ENCODE assay signal across 14 mouse cellular contexts in the genomic region with DNA sequence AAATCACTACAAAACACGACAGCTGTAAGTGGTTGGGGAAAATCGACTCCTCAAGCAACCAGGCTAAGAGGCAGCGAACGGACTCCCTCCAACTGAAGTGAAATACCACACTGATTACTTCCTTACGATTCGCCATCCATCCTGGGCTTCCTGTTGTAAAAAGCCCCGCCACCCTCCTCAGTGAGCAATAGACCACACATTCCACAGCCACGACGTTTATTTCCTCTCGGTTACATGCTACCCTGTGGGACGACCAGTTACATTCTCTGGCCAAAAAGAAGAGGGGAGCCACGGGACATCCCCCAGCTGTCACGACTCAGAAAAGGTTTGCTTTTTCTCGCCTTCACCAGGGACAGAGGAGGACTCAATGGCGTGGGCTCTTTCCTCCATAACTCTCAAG. TPM values are rescaled to one million over a fixed set of nuclear protein-coding genes. Genes with fewer than 3 reads are reported as not detected.
DNase-seq lines count a peak whose midpoint lies in the region; ATAC-seq and TF ChIP-seq lines count a peak whose summit lies in the region.
"Had no signal": no experiment of that assay in that cellular context is flagged by ENCODE, and none has a peak within 500 bp of the region (broad histone marks: within the 10 kb centered on the region; RNA-seq: fewer than 3 reads in every experiment).

No protein-coding gene starts in this region.

- no peak for TF ChIP-seq CTCF in stomach, postnatal 0 days (IDR thresholded peaks at IDR 0.05; ENCODE audit: low read depth)

- H3K9ac ChIP-seq in hindbrain, embryonic 16.5 days (ENCODE audit: low read depth, low read length) = no peak overlapping the region
- no peak overlapping the region for H3K9ac ChIP-seq in stomach, embryonic 14.5 days (replicated peaks; ENCODE audit: low read depth, low read length)
- no peak overlapping the region for H3K9ac ChIP-seq in stomach, postnatal 0 days (ENCODE audit: low read length)

- no peaks in the 10 kb centered on the region for H3K4me1 ChIP-seq in hindbrain, embryonic 10.5 days (replicated peaks)
- no peaks in the 10 kb centered on the region for H3K4me1 ChIP-seq in hindbrain, embryonic 16.5 days (ENCODE audit: control insufficient read depth, insufficient read depth, low read depth, low read length)
- H3K4me1 ChIP-seq in stomach, embryonic 14.5 days (ENCODE audit: control insufficient read depth, insufficient read depth, low read length) = no peaks in the 10 kb centered on the region
- H3K4me1 ChIP-seq in stomach, postnatal 0 days (replicated peaks; ENCODE audit: control insufficient read depth, insufficient read depth) = no peaks in the 10 kb centered on the region

- 56% methylated on average over 15 of the region's 15 CpGs for WGBS in hindbrain, embryonic 10.5 days
- 56% methylated on average over 15 of the region's 15 CpGs for WGBS in hindbrain, embryonic 16.5 days
- 28% methylated on average over 15 of the region's 15 CpGs for WGBS in stomach, embryonic 14.5 days
- 39% methylated on average over 15 of the region's 15 CpGs for WGBS in stomach, postnatal 0 days

- no peak overlapping the region for H3K4me3 ChIP-seq in hindbrain, embryonic 10.5 days
- H3K4me3 ChIP-seq in hindbrain, embryonic 16.5 days (ENCODE audit: low read length) = no peak overlapping the region
- H3K4me3 ChIP-seq in stomach, embryonic 14.5 days (ENCODE audit: low read depth, low read length) = no peak overlapping the region
- H3K4me3 ChIP-seq in stomach, postnatal 0 days (ENCODE audit: low read depth, low read length) = no peak overlapping the region
- H3K4me3 ChIP-seq: megakaryocyte, embryonic 14.5 days had no signal

- H3K4me2 ChIP-seq in hindbrain, embryonic 16.5 days (ENCODE audit: low read length) = no peak overlapping the region
- H3K4me2 ChIP-seq in stomach, embryonic 14.5 days (replicated peaks; ENCODE audit: low read depth, low read length) = no peak overlapping the region
- H3K4me2 ChIP-seq in stomach, postnatal 0 days (replicated peaks; ENCODE audit: low read depth) = no peak overlapping the region

- H3K27ac ChIP-seq in hindbrain, embryonic 10.5 days = 0 out of 2 replicates have a peak overlapping the region, but pooled peaks have one; percentile 8
- H3K27ac ChIP-seq in hindbrain, embryonic 16.5 days (ENCODE audit: low read depth, low read length) = no peak overlapping the region
- H3K27ac ChIP-seq in stomach, embryonic 14.5 days (ENCODE audit: low read length) = peak overlapping the region; percentile 49
- H3K27ac ChIP-seq in stomach, postnatal 0 days (replicated peaks) = no peak overlapping the region

- no peaks in the 10 kb centered on the region for H3K9me3 ChIP-seq in hindbrain, embryonic 10.5 days
- H3K9me3 ChIP-seq in hindbrain, embryonic 16.5 days (ENCODE audit: control insufficient read depth, low read length) = no peaks in the 10 kb centered on the region
- H3K9me3 ChIP-seq in stomach, embryonic 14.5 days (ENCODE audit: control insufficient read depth, low read depth, low read length) = no peaks in the 10 kb centered on the region
- no peaks in the 10 kb centered on the region for H3K9me3 ChIP-seq in stomach, postnatal 0 days (ENCODE audit: control insufficient read depth, low read length)
- H3K9me3 ChIP-seq: megakaryocyte, embryonic 14.5 days had no signal

- H3K27me3 ChIP-seq in hindbrain, embryonic 10.5 days (ENCODE audit: insufficient read depth, poor library complexity, severe bottlenecking) = no peaks in the 10 kb centered on the region
- H3K27me3 ChIP-seq in hindbrain, embryonic 16.5 days (replicated peaks; ENCODE audit: control insufficient read depth, insufficient read depth, low read length) = no peaks in the 10 kb centered on the region
- no peaks in the 10 kb centered on the region for H3K27me3 ChIP-seq in stomach, embryonic 14.5 days (ENCODE audit: control insufficient read depth, insufficient read depth, low read length)
- H3K27me3 ChIP-seq in stomach, postnatal 0 days (ENCODE audit: control insufficient read depth, insufficient read depth, low read length) = no peaks in the 10 kb centered on the region
- no peaks in the 10 kb centered on the region for H3K27me3 ChIP-seq in splenic B cell, adult 2 months (ENCODE audit: control insufficient read depth, insufficient read depth, low read length, poor library complexity, severe bottlenecking)
- H3K27me3 ChIP-seq: megakaryocyte, embryonic 14.5 days had no signal

- H3K36me3 ChIP-seq in hindbrain, embryonic 10.5 days = no peaks in the 10 kb centered on the region
- no peaks in the 10 kb centered on the region for H3K36me3 ChIP-seq in hindbrain, embryonic 16.5 days (ENCODE audit: control insufficient read depth, insufficient read depth, low read length)
- no peaks in the 10 kb centered on the region for H3K36me3 ChIP-seq in stomach, embryonic 14.5 days (ENCODE audit: control insufficient read depth, insufficient read depth, low read length)
- H3K36me3 ChIP-seq in stomach, postnatal 0 days (ENCODE audit: control insufficient read depth, insufficient read depth, low read length) = no peaks in the 10 kb centered on the region
- H3K36me3 ChIP-seq in splenic B cell, adult 2 months (ENCODE audit: control insufficient read depth, insufficient read depth, low read length, poor library complexity, severe bottlenecking) = no peaks in the 10 kb centered on the region

- TF ChIP-seq EP300 in stomach, postnatal 0 days (optimal IDR thresholded peaks at IDR 0.05) = no peak

- no peak for DNase-seq in hindbrain, embryonic 10.5 days (ENCODE audit: low spot score)
- no peak for DNase-seq in stomach, postnatal 0 days (ENCODE audit: low spot score)
- peak; percentile 29 for DNase-seq in splenic B cell, adult 2 months (ENCODE audit: low read depth, low spot score)
- DNase-seq in left cerebral cortex, adult 18-20 months (ENCODE audit: low spot score in 2 of 2) = no peak
- DNase-seq in thymus, adult 18-20 months = no peak
- DNase-seq: adrenal gland, postnatal 10 days; cerebellum, adult 2 months; layer of hippocampus, adult 9-11 months had no signal

- ATAC-seq in hindbrain, embryonic 16.5 days = no peak
- ATAC-seq in stomach, embryonic 14.5 days (ENCODE audit: insufficient number of reproducible peaks, insufficient read depth, low FRiP score, low read depth) = no peak
- no peak for ATAC-seq in stomach, postnatal 0 days (ENCODE audit: low FRiP score, low TSS enrichment)
- ATAC-seq in granulocyte monocyte progenitor cell, adult 5-6 weeks (replicated peaks; ENCODE audit: poor library complexity, severe bottlenecking) = peak; percentile 81
- ATAC-seq: forebrain, embryonic 14.5 days had no signal

RNA-seq across cellular contexts. Expression of a gene that starts 20.9 kb away (rescaled TPM):
- 22.4 and 23.6 TPM in 2 replicates for polyA plus RNA-seq in hindbrain, embryonic 10.5 days (2016; fragmentation: Nextera tagmentation; extraction: Ambion mirVana)
- polyA plus RNA-seq in hindbrain, embryonic 16.5 days (2015; fragmentation: Nextera tagmentation; extraction: Ambion mirVana) = 37.0 and 41.3 TPM in 2 replicates
- polyA plus RNA-seq in stomach, embryonic 14.5 days (2014; fragmentation: Nextera tagmentation; extraction: Ambion mirVana) = 13.0 and 14.9 TPM in 2 replicates
- polyA plus RNA-seq in stomach, postnatal 0 days (2015; fragmentation: Nextera tagmentation; extraction: Ambion mirVana) = 3.4 and 4.1 TPM in 2 replicates
- total RNA-seq in granulocyte monocyte progenitor cell, adult 5-6 weeks (2014; fragmentation: Nextera tagmentation) = 4.4 and 4.6 TPM in 2 replicates
- total RNA-seq in granulocyte monocyte progenitor cell, adult 5-6 weeks (2017) = 4.4 and 9.3 TPM in 2 replicates
- total RNA-seq in left cerebral cortex, adult 18-20 months (2021) = 10 to 100 TPM; 75.2 to 78.2 TPM

RNA-seq across cellular contexts. Expression of a gene that starts 44.9 kb away (rescaled TPM):
- 1.6 and 3.8 TPM in 2 replicates for polyA plus RNA-seq in hindbrain, embryonic 10.5 days (2016; fragmentation: Nextera tagmentation; extraction: Ambion mirVana)
- polyA plus RNA-seq in hindbrain, embryonic 16.5 days (2015; fragmentation: Nextera tagmentation; extraction: Ambion mirVana) = 3.9 and 5.3 TPM in 2 replicates
- polyA plus RNA-seq in stomach, embryonic 14.5 days (2014; fragmentation: Nextera tagmentation; extraction: Ambion mirVana) = not detected in 2 replicates
- polyA plus RNA-seq in stomach, postnatal 0 days (2015; fragmentation: Nextera tagmentation; extraction: Ambion mirVana) = 0.99 TPM in 1 of 2 replicates, not detected in the other
- 4.6 TPM in 1 of 2 replicates, not detected in the other for total RNA-seq in granulocyte monocyte progenitor cell, adult 5-6 weeks (2014; fragmentation: Nextera tagmentation)
- total RNA-seq in granulocyte monocyte progenitor cell, adult 5-6 weeks (2017) = 3.8 TPM in 1 of 2 replicates, not detected in the other
- 10 to 100 TPM; 31.6 to 40.1 TPM for total RNA-seq in left cerebral cortex, adult 18-20 months (2021)
- polyA plus RNA-seq: cerebellum, adult 2 months; forebrain, embryonic 14.5 days; spleen, adult 2 months had no signal

Comparison
In these comparisons a context has a peak if more than half of its experiments do, and no peak if none do; other contexts are left out.
1. H3K27ac ChIP-seq: peak in hindbrain, embryonic 10.5 days (single experiment) and stomach, embryonic 14.5 days (single experiment); none in hindbrain, embryonic 16.5 days (single experiment) and stomach, postnatal 0 days (single experiment).